Mouse (Mus musculus): ENCODE measurements around the gene Ppm1b.

- TF ChIP-seq ZC3H11A (IDR thresholded peaks at IDR 0.05; ENCODE audit: borderline replicate concordance, low read depth, low read length) (no peak), MAFK (IDR thresholded peaks at IDR 0.05; ENCODE audit: insufficient read depth, low read depth, low read length) (no peak), ZNF384 (IDR thresholded peaks at IDR 0.05; ENCODE audit: low read depth, low read length) (no peak), HCFC1 (IDR thresholded peaks at IDR 0.05; ENCODE audit: borderline replicate concordance, insufficient read depth, low read length) (no peak), CHD2 (IDR thresholded peaks at IDR 0.05; ENCODE audit: low read depth, low read length) (no peak)
Measured at GRCm38 (mm10) chr17:85023247-85024167, 67.0 kb downstream of the Ppm1b start.
